Mouse (Mus musculus): ENCODE results near the gene Arfgap3. TPM values are rescaled to one million over a fixed set of nuclear protein-coding genes. Genes with fewer than 3 reads are reported as not detected.
"Not testable (repeated sequence)": the region's sequence is repeated elsewhere in the genome, so short reads cannot be mapped to it uniquely, and the experiment has no call there.

The Arfgap3 gene
- polyA plus RNA-seq, 1 experiment, result 74.4 TPM

- no peak for DNase-seq (ENCODE audit: low read depth, low spot score)
- WGBS, result 91% methylated on average over 8 of the region's 8 CpGs
Observed at GRCm38 (mm10) chr15:83298313-83298712, 51.7 kb downstream of the Arfgap3 start.

GRCm38 (mm10) chr15:83296771-83297311, 53.2 kb downstream of the Arfgap3 start:
- no peak for DNase-seq (ENCODE audit: low read depth, low spot score)
- WGBS, result 72% methylated on average over 7 of the region's 8 CpGs

- no peak for DNase-seq (ENCODE audit: low read depth, low spot score)
- WGBS, result 84% methylated on average over 4 of the region's 4 CpGs
Observed at GRCm38 (mm10) chr15:83296050-83296449, 54.0 kb downstream of the Arfgap3 start.

GRCm38 (mm10) chr15:83294954-83295353, 55.1 kb downstream of the Arfgap3 start:
- DNase-seq (ENCODE audit: low read depth, low spot score), result no peak
- 54% methylated on average over 3 of the region's 3 CpGs for WGBS

- 43% methylated on average over 8 of the region's 8 CpGs for WGBS
- DNase-seq (ENCODE audit: low read depth, low spot score), result peak; percentile 31
Observed at GRCm38 (mm10) chr15:83293706-83294645, 56.1 kb downstream of the Arfgap3 start.

GRCm38 (mm10) chr15:83293144-83293543, 56.9 kb downstream of the Arfgap3 start:
- WGBS, result 57% methylated on average over 6 of the region's 6 CpGs
- DNase-seq (ENCODE audit: low read depth, low spot score), result no peak

- DNase-seq (ENCODE audit: low read depth, low spot score), result no peak
- WGBS, result 73% methylated on average over 13 of the region's 13 CpGs
Observed at GRCm38 (mm10) chr15:83292261-83293056, 57.6 kb downstream of the Arfgap3 start.

GRCm38 (mm10) chr15:83290899-83291298, 59.1 kb downstream of the Arfgap3 start:
- WGBS, result 75% methylated on average over 2 of the region's 2 CpGs
- no peak for DNase-seq (ENCODE audit: low read depth, low spot score)

- WGBS, result 57% methylated on average over 8 of the region's 8 CpGs
- no peak for DNase-seq (ENCODE audit: low read depth, low spot score)
Observed at GRCm38 (mm10) chr15:83284828-83285227, 65.2 kb downstream of the Arfgap3 start.

GRCm38 (mm10) chr15:83282397-83282796, 67.7 kb downstream of the Arfgap3 start:
- WGBS, result 81% methylated on average over 5 of the region's 5 CpGs
- no peak for DNase-seq (ENCODE audit: low read depth, low spot score)

- 69% methylated on average over 11 of the region's 11 CpGs for WGBS
- DNase-seq (ENCODE audit: low read depth, low spot score), result no peak
Observed at GRCm38 (mm10) chr15:83281303-83281702, 68.7 kb downstream of the Arfgap3 start.

GRCm38 (mm10) chr15:83278579-83278978, 71.5 kb downstream of the Arfgap3 start:
- DNase-seq (ENCODE audit: low read depth, low spot score), result no peak
- 75% methylated on average over 5 of the region's 5 CpGs for WGBS

GRCm38 (mm10) chr15:83277451-83277850, 72.6 kb downstream of the Arfgap3 start:
- no peak for DNase-seq (ENCODE audit: low read depth, low spot score)
- 91% methylated on average over 4 of the region's 4 CpGs for WGBS

- not testable (repeated sequence) for DNase-seq (ENCODE audit: low read depth, low spot score)
Observed at GRCm38 (mm10) chr15:83274237-83274636, 75.8 kb downstream of the Arfgap3 start.

GRCm38 (mm10) chr15:83273017-83273416, 77.0 kb downstream of the Arfgap3 start:
- no peak for DNase-seq (ENCODE audit: low read depth, low spot score)
- 95% methylated on average over 2 of the region's 2 CpGs for WGBS

- not testable (repeated sequence) for DNase-seq (ENCODE audit: low read depth, low spot score)
- WGBS, result 26% methylated on average over 9 of the region's 9 CpGs
Observed at GRCm38 (mm10) chr15:83271221-83271620, 78.8 kb downstream of the Arfgap3 start.

GRCm38 (mm10) chr15:83269985-83270384, 80.1 kb downstream of the Arfgap3 start:
- DNase-seq (ENCODE audit: low read depth, low spot score), result not testable (repeated sequence)

GRCm38 (mm10) chr15:83268428-83268827, 81.6 kb downstream of the Arfgap3 start:
- not testable (repeated sequence) for DNase-seq (ENCODE audit: low read depth, low spot score)
- WGBS, result 8% methylated on average over 7 of the region's 7 CpGs

More at GRCm38 (mm10) chr15:83269985-83270384, 80.1 kb downstream of the Arfgap3 start:
- 75% methylated on average over 6 of the region's 6 CpGs for WGBS

GRCm38 (mm10) chr15:83265269-83265668, 84.8 kb downstream of the Arfgap3 start:
- no peak for DNase-seq (ENCODE audit: low read depth, low spot score)
- 15% methylated on average over 1 of the region's 1 CpGs for WGBS

- WGBS, result 88% methylated on average over 5 of the region's 5 CpGs
Observed at GRCm38 (mm10) chr15:83263405-83263804, 86.6 kb downstream of the Arfgap3 start.

More at GRCm38 (mm10) chr15:83263405-83263804, 86.6 kb downstream of the Arfgap3 start:
- no peak for DNase-seq (ENCODE audit: low read depth, low spot score)
